28 mouse cellular contexts compared by ENCODE assay signal in the genomic region with DNA sequence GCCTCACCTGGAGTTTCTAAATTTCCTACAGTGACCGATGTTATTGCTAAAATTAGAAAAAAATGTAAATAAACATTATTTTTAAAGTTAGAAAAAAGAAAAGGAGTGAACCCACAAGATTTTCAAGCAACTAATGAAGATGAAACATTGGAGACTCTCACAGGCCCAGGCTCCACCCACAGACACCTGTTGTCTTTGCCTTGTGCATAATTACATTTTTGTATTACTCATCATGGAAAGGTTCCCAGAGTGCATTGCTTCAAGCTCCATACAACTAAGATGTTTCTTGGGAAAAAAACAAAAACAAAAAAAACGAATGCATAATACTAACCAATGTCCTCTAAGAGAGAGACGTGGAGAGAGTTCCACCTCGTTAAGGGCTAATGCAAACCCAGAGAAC.
"Had no signal": no experiment of that assay in that cellular context is flagged by ENCODE, and none has a peak within 500 bp of the region (broad histone marks: within the 10 kb centered on the region; RNA-seq: fewer than 3 reads in every experiment).

No protein-coding gene starts in this region.

- H3K27ac ChIP-seq: limb, embryonic 10.5 days; limb, embryonic 12.5 days; limb, embryonic 13.5 days; limb, embryonic 15.5 days; liver, embryonic 12.5 days; liver, embryonic 13.5 days; liver, embryonic 14.5 days; liver, embryonic 15.5 days; lung, embryonic 15.5 days; macrophage; midbrain, embryonic 10.5 days; midbrain, embryonic 12.5 days; midbrain, embryonic 13.5 days; midbrain, embryonic 15.5 days; neural tube, embryonic 12.5 days had no signal

- DNase-seq: left cerebral cortex, postnatal 4 days; liver; liver, embryonic 13.5 days; liver, postnatal 0 days; lung, adult 18-20 months; lung, adult 2 months; lung, embryonic 14.5 days; lung, postnatal 10 days; lung, postnatal 14 days; lung, postnatal 36 days; lung, postnatal 4 days; midbrain, embryonic 14.5 days had no signal

- H3K4me3 ChIP-seq: limb, embryonic 10.5 days; limb, embryonic 12.5 days; limb, embryonic 13.5 days; limb, embryonic 15.5 days; liver, embryonic 12.5 days; liver, embryonic 13.5 days; liver, embryonic 15.5 days; lung, embryonic 15.5 days; megakaryocyte, embryonic 14.5 days; midbrain, embryonic 10.5 days; midbrain, embryonic 12.5 days; midbrain, embryonic 13.5 days; midbrain, embryonic 15.5 days; myocyte; neural tube, embryonic 12.5 days had no signal
